Mouse (Mus musculus): ENCODE results near the gene Gm17584.
"Not testable (repeated sequence)": the region's sequence is repeated elsewhere in the genome, so short reads cannot be mapped to it uniquely, and the experiment has no call there.

The Gm17584 gene

DNA sequence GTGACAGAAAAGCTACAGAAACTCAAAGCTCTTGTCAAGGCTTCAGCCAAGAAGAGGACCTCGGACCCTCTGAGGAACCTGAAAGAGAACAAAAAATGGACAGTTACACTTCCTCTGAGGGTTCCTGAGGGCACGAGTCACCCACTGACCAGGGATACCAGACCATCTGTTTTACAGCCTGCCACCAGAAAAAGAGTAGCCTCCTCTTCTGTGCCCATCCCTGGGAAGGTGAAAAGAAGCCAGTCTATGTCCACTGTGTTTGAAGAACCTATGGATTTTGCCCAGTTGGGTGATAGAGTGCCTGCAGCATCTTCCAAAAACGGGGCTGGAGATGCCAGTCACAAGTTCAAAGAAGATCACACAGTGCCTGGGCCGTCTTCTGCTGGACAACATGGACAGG is at the start of gene Gm17584:
Gm17584 (plus strand) TSS at position 301 of the 400 bp plus-strand sequence.
- not testable (repeated sequence) for DNase-seq

Measured in cerebellum, adult 18-20 months (tissue).